Mouse (Mus musculus): ENCODE data around the gene Nr4a1.

The Nr4a1 gene

DNA sequence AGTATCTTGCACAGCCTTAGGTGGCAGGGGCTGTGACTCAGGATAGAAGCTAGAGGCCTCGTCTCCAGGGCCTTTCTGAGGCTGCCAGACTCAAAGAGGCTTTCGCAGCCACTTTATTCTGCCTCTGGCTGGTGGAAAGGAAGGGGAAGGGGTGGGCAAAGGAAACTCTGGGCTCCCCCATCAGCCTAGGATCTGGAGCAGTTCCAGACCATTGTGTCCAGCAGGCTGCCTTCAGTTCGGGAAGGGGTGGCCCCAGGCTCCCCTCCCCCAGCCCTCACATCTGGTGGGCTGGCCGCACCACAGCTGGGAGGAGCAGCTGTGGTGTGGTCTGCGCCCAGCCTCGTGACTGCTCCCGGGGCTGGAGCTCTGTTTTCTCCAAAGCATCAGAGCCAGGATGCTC is 26.1 kb upstream of the Nr4a1 start:
- DNase-seq (ENCODE audit: low read depth, low spot score) = no peak
- no peaks in the 10 kb centered on the region for H3K27me3 ChIP-seq (ENCODE audit: control insufficient read depth, insufficient read depth, low read length, poor library complexity, severe bottlenecking)
- no peaks in the 10 kb centered on the region; the same call in 1 of the 2 replicates for H3K36me3 ChIP-seq (ENCODE audit: control insufficient read depth, insufficient read depth, low read length, poor library complexity, severe bottlenecking)

DNA sequence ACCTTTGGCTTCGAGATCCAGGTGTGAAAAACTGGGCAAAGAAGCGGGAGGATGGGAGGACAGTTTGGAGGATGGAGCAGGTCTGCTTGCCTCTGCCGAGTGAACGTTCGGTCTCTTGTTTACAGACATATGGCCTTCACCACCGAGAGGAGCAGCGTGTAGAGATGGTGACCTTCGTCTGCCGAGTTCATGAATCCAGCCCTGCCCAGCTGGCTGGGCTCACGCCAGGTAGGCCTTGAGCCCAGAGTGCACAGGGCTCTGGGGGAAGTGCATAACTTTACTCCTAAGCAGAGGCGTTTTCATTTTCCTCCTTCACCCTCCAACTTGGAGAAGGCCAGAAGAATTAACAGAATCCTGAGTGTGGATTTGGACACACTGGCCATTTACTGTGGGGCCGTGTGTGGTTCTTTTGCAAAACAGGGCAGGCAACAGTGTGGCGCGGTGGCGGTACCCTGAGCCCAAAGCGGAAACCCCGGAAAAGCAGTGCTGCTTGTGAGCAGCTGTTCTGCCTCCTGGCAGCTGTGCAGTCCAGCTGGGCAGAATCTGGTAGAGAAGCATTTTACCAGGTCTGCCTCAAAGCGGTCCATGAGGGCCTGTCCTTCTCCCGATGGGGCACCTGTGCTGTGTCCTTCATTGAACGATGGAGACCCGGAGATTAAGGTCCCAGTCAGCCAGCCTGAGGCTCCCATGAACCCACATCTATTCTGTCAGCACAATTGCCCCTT is 25.0 kb upstream of the Nr4a1 start:
- DNase-seq (ENCODE audit: low read depth, low spot score) = no peak
- Histone ChIP-seq H3K36me3 (ENCODE audit: control insufficient read depth, insufficient read depth, low read length, poor library complexity, severe bottlenecking) (no peaks in the 10 kb centered on the region; the same call in 1 of the 2 replicates), H3K27me3 (ENCODE audit: control insufficient read depth, insufficient read depth, low read length, poor library complexity, severe bottlenecking) (no peaks in the 10 kb centered on the region)

DNA sequence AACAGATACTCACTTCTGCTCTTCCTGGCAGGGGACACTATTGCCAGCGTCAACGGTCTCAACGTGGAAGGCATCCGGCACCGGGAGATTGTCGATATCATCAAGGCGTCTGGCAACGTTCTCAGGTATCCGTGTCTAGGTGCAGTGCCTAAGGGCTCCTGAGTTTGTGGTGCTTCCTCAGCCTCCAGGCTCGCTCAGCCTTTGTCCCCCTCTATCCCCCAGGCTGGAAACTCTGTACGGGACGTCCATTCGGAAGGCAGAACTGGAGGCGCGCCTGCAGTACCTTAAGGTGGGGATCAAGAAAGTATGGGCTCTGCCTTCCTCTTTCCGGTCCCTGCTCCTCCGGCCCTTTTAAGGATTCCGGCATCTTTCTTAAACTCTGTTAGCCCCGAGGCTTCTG is 23.6 kb upstream of the Nr4a1 start:
- DNase-seq (ENCODE audit: low read depth, low spot score) = no peak
- no peaks in the 10 kb centered on the region for H3K27me3 ChIP-seq (ENCODE audit: control insufficient read depth, insufficient read depth, low read length, poor library complexity, severe bottlenecking)
- no peaks in the 10 kb centered on the region; the same call in 1 of the 2 replicates for H3K36me3 ChIP-seq (ENCODE audit: control insufficient read depth, insufficient read depth, low read length, poor library complexity, severe bottlenecking)

DNA sequence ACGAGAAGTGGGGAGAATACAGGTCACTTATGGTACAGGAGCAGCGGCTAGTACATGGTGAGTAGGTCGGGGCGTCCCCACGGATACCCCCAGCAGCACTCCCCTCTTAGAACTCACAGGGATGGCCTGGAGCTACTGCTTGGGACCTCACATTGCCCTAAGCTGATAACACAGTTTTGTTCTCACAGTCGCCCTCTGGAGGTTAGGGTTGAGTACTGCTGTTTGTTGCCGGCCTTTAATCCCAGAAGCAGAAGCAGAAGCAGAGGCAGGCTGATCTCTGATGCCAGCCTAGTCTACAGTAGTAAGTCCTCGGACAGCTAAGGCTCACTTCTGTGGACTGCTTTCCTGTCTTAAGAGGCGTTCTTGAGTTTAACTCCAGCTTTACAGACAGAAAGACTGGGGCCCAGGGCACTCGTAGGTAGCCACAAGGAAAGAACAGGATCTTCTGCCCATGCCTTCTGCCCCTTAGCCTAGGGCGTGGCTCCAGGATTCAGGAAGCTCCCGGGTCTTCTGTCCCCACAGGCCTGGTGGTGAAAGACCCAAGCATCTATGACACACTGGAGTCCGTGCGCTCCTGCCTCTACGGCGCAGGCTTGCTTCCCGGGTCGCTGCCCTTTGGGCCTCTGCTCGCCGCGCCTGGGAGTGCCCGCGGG is 22.9 kb upstream of the Nr4a1 start:
- no peaks in the 10 kb centered on the region for H3K27me3 ChIP-seq (ENCODE audit: control insufficient read depth, insufficient read depth, low read length, poor library complexity, severe bottlenecking)
- DNase-seq (ENCODE audit: low read depth, low spot score) = peak; percentile 87
- no peaks in the 10 kb centered on the region; the same call in 1 of the 2 replicates for H3K36me3 ChIP-seq (ENCODE audit: control insufficient read depth, insufficient read depth, low read length, poor library complexity, severe bottlenecking)

DNA sequence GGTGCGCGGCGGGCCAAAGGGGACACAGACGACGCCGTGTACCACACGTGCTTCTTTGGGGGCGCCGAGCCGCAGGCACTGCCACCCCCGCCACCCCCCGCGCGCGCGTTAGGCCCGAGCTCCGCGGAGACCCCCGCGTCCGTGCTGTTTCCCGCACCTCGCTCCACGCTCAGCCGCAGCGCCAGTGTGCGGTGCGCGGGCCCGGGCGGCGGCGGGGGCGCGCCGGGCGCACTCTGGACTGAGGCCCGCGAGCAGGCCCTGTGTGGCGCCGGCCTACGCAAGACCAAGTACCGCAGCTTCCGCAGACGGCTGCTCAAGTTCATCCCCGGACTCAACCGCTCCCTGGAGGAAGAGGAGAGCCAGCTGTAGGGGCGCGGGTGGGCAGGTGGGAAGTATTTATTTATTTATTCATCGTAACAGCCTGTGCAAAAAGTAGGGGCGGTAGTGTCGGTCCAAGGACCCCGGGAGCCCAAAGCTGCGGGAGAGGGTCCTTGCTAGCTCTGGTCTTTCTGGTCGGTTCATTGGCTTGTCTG is 22.4 kb upstream of the Nr4a1 start:
- no peaks in the 10 kb centered on the region; the same call in 1 of the 2 replicates for H3K36me3 ChIP-seq (ENCODE audit: control insufficient read depth, insufficient read depth, low read length, poor library complexity, severe bottlenecking)
- DNase-seq (ENCODE audit: low read depth, low spot score) = no peak
- H3K27me3 ChIP-seq (ENCODE audit: control insufficient read depth, insufficient read depth, low read length, poor library complexity, severe bottlenecking) = no peaks in the 10 kb centered on the region

DNA sequence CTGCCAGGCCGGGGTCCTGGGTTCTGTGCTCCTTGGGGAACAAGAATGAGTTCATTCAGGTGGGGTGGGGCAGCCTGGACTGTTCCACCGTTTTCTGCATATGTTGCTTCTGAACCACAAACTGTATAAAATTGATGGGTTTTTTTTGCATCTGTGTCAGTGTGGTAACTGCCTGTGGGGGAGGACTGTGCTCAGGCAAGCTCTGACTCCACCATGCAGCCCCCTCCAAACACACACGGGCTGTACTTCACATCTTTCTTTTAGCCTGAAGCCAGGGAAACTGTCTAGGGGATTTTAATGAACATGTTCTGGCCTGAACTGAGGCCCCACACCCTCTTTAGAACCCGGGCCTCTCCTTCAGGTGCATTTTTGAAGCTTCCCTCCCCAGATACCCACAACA is 21.5 kb upstream of the Nr4a1 start:
- DNase-seq (ENCODE audit: low read depth, low spot score) = no peak
- Histone ChIP-seq H3K36me3 (ENCODE audit: control insufficient read depth, insufficient read depth, low read length, poor library complexity, severe bottlenecking) (no peaks in the 10 kb centered on the region; the same call in 1 of the 2 replicates), H3K27me3 (ENCODE audit: control insufficient read depth, insufficient read depth, low read length, poor library complexity, severe bottlenecking) (no peaks in the 10 kb centered on the region)

DNA sequence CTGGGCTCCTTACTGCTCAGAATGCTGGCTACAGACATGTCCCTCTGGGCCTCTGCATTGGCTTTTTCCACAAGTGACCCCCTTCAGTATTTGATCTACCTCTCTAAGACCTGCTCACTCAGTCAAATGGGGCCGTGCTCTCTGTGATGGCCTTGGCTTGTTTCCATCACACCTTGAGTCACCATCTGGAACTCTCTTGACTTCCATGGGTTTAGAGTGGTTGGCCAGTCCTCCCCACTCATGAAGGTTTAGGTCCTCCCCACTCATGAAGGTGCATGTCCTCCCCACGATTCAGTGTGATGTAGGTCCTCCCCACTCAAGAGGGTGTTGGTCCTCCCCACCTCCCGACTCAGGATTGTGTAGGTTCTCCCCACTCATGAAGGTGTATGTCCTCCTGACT is 20.9 kb upstream of the Nr4a1 start:
- no peak for DNase-seq (ENCODE audit: low read depth, low spot score)
- H3K36me3 ChIP-seq (ENCODE audit: control insufficient read depth, insufficient read depth, low read length, poor library complexity, severe bottlenecking) = no peaks in the 10 kb centered on the region; the same call in 1 of the 2 replicates
- no peaks in the 10 kb centered on the region for H3K27me3 ChIP-seq (ENCODE audit: control insufficient read depth, insufficient read depth, low read length, poor library complexity, severe bottlenecking)

DNA sequence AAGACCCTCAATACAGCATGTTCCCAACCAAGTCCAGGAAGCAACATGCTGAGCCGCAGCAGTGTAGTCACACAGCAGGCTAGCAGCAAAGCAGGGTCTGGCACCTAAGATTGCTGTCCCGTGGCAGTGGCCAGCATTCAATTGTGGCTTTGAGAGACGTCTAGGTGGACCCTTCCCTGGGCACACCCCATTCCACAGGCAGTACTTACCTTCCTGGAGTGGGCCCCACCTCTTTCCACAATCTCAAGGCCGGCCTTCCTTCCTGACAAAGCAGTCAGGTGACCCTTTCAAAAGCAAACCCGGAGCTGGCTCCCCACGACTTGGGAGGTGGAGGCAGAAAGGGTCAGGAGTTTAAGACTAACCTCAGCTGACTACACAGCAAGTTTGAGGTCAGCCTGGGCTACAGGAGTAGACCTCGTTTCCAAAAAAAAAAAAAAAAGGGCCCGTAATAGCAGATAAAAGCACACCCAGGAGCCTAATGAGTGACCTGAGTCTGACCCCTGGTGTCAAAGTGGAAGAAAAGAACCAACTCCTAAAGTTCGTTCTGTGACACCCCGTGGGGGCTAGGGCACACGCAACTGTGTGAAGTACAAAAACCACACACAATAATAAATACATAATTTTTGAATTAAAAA is 20.3 kb upstream of the Nr4a1 start:
- DNase-seq (ENCODE audit: low read depth, low spot score) = no peak
- H3K27me3 ChIP-seq (ENCODE audit: control insufficient read depth, insufficient read depth, low read length, poor library complexity, severe bottlenecking) = no peaks in the 10 kb centered on the region
- H3K36me3 ChIP-seq (ENCODE audit: control insufficient read depth, insufficient read depth, low read length, poor library complexity, severe bottlenecking) = no peaks in the 10 kb centered on the region; the same call in 1 of the 2 replicates

DNA sequence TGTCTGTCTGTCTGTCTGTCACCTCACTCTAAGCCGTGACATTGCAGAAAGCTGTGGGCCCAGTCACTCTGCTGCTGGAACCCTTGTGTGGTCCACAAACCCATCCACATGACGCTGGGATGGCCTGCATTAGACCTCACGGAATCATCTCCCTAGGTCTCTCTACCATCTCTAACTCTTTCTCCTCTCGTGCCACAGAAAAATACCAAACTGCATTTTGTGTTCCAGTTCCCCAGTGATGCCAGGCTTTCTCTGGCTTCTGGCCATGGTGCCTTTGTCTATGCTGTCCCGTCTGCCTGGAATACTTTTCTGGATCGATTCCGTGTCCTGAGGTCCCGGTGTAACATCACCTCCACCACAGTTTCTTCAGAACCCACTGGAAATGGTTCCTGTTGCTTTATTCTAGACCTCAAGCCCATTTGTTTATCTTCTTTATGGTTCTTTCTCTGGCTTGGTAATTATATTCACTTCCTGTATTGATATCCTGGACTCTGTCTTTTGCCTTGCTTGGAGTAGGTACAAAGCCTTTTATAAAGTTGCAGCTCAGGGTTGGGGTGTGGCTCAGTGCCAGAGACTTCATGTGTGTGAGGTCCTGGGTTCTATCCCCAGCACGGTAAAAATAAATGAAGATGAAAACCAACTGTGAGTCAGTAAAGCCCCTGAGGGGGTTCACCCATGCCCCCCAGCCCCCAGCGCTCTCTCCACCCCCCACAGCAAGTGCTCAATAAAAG is 19.3 kb upstream of the Nr4a1 start:
- H3K36me3 ChIP-seq (ENCODE audit: control insufficient read depth, insufficient read depth, low read length, poor library complexity, severe bottlenecking) = no peaks in the 10 kb centered on the region
- no peak for DNase-seq (ENCODE audit: low read depth, low spot score)

DNA sequence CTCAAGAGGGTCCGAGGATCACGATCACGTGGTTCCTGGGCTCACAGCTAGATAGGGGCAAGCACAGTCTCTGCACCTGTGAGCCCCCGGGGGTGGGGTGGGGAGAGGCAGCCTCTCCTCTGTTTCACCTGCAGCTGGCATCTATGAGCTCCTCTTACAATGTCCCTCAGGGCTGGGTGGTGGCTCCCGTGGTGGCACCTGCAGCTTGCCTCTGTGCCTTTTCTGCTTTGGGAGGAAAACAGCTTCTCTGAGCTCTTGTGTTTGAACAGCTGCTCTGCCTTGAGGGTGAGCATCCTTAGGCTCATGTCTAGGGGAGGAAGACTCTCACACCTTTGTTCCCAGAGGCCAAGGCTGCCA is 18.7 kb upstream of the Nr4a1 start:
- no peaks in the 10 kb centered on the region for H3K36me3 ChIP-seq (ENCODE audit: control insufficient read depth, insufficient read depth, low read length, poor library complexity, severe bottlenecking)
- no peak for DNase-seq (ENCODE audit: low read depth, low spot score)
- no peaks in the 10 kb centered on the region for H3K27me3 ChIP-seq (ENCODE audit: control insufficient read depth, insufficient read depth, low read length, poor library complexity, severe bottlenecking)

More for the DNA sequence above, 19.3 kb upstream of the Nr4a1 start:
- no peaks in the 10 kb centered on the region for H3K27me3 ChIP-seq (ENCODE audit: control insufficient read depth, insufficient read depth, low read length, poor library complexity, severe bottlenecking)

DNA sequence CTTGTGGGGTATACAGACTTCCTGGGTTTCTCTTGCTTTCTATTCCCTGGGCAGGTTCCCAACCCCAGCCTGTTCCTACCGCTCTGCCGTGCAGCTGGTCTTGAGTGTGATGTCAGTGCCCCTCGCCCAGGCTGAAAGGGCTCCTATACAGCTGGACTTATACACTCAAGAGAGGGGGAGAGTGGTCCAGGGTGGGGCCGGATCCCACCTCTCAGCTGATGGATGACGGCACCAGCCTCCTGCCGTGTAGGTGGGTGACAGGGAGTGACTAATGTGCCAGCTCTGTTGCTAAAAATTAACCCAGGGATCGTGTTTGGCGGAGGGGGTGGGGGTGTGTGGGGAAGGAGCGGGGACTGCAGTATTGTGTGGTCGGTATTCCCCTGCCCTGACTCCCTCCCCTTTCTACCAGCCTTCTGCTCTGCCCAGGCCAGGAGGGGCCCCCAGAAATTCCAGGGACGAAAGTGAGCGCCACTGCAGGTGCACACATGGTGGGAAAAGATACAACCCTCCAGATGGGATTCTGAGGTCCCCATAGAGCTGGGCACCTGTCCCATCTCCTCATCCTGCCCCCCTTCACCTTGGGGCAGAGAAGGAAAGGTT is 18.2 kb upstream of the Nr4a1 start:
- no peak for DNase-seq (ENCODE audit: low read depth, low spot score)
- H3K27me3 ChIP-seq (ENCODE audit: control insufficient read depth, insufficient read depth, low read length, poor library complexity, severe bottlenecking) = no peaks in the 10 kb centered on the region
- no peaks in the 10 kb centered on the region for H3K36me3 ChIP-seq (ENCODE audit: control insufficient read depth, insufficient read depth, low read length, poor library complexity, severe bottlenecking)

DNA sequence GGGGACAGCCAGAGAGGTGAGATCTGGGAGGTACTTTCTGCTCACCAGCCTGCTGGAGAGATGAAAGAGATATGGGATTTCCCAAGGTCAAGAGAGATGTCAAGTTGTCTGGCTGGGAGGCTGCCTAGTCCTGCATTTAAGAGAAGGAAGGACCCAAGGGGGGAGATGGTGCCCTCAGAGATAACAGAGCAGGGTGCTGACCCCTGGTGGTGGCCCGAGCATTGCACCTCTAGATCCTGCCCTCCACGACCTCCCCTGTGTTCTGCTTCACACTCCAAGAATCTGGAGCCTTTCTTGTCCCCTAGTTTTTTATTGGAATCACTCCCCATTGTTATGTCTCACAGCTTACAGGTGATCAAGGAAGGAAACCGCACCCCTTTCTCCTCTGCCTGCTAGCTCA is 17.2 kb upstream of the Nr4a1 start:
- H3K27me3 ChIP-seq (ENCODE audit: control insufficient read depth, insufficient read depth, low read length, poor library complexity, severe bottlenecking) = no peaks in the 10 kb centered on the region
- peak; percentile 86 for DNase-seq (ENCODE audit: low read depth, low spot score)
- H3K36me3 ChIP-seq (ENCODE audit: control insufficient read depth, insufficient read depth, low read length, poor library complexity, severe bottlenecking) = no peaks in the 10 kb centered on the region

DNA sequence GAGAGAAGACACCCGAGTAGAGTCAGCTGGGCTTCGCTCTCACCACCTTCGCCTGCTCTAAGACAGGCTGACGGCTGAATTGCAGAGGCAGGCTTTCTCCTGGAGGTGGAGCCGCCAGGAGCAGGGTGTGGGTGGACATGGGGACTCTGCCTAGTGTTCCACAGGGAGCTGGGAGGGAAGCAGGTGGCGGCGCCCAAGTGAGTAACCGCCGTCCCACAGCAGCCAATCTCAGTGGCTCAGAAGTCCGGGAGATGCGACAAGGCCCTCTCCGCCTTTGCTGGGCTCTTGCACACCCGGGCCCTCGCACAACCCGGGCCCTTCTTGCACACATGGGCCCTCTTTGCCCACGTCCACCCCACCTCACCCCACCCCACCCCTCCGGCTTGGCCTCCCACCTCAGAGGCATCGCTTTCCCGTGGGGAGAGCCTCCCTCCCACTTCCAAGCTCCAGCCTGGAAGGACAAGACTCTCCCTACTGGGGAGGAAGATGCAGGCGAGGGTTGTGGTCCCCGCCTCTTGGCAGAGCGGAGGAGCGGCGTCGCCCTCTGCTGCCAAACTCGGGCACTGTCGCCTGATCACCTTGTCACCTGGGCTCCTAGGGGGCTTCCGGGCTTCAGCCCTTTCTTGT is 15.1 kb upstream of the Nr4a1 start:
- peak; percentile 74 for DNase-seq (ENCODE audit: low read depth, low spot score)
- no peaks in the 10 kb centered on the region for H3K36me3 ChIP-seq (ENCODE audit: control insufficient read depth, insufficient read depth, low read length, poor library complexity, severe bottlenecking)
- no peaks in the 10 kb centered on the region for H3K27me3 ChIP-seq (ENCODE audit: control insufficient read depth, insufficient read depth, low read length, poor library complexity, severe bottlenecking)

DNA sequence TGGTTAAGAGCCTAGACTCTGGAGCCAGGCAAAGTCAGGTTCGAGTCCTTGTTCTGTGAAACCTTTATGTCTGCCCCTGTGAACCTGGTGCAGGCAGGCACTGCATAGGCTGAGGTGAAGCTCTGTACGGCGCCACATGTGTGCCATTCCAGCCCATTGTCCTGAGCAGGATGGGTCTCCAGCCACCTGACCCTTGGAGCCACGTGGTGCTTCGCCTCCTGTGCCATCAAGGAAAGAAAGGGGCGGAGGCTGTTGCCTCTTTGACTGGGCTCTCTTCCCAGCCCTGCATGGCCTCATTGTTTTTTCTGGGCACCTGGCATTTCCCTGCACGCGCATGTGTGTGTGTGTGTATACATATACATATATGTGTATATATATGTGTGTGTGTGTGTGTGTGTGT is 14.2 kb upstream of the Nr4a1 start:
- H3K36me3 ChIP-seq (ENCODE audit: control insufficient read depth, insufficient read depth, low read length, poor library complexity, severe bottlenecking) = no peaks in the 10 kb centered on the region
- H3K27me3 ChIP-seq (ENCODE audit: control insufficient read depth, insufficient read depth, low read length, poor library complexity, severe bottlenecking) = no peaks in the 10 kb centered on the region
- DNase-seq (ENCODE audit: low read depth, low spot score) = no peak
